34 mouse cellular contexts compared by ENCODE assay signal in genomic region chr19:42640211-42640610, GRCm38 (mm10). TPM values are rescaled to one million over a fixed set of nuclear protein-coding genes. Genes with fewer than 3 reads are reported as not detected.
DNase-seq lines count a peak whose midpoint lies in the region; ATAC-seq and TF ChIP-seq lines count a peak whose summit lies in the region.
"Had no signal": no experiment of that assay in that cellular context is flagged by ENCODE, and none has a peak within 500 bp of the region (broad histone marks: within the 10 kb centered on the region; RNA-seq: fewer than 3 reads in every experiment).

No protein-coding gene starts in this region.

- no peaks in the 10 kb centered on the region for H3K27me3 ChIP-seq in hindbrain, embryonic 10.5 days (ENCODE audit: insufficient read depth, poor library complexity, severe bottlenecking)
- H3K27me3 ChIP-seq in hindbrain, postnatal 0 days (ENCODE audit: insufficient read depth, low read length), result no peaks in the 10 kb centered on the region
- no peaks in the 10 kb centered on the region for H3K27me3 ChIP-seq in stomach, embryonic 14.5 days (ENCODE audit: control insufficient read depth, insufficient read depth, low read length)
- H3K27me3 ChIP-seq: embryonic facial prominence, embryonic 15.5 days; forebrain, embryonic 13.5 days; hindbrain, embryonic 15.5 days; limb, embryonic 13.5 days; liver, embryonic 12.5 days; neural tube, embryonic 15.5 days had no signal

- no peak for TF ChIP-seq CTCF in hindbrain, postnatal 0 days (IDR thresholded peaks at IDR 0.05; ENCODE audit: low read depth)

- H3K9me3 ChIP-seq in hindbrain, embryonic 10.5 days, result 0 out of 2 replicates have a peak, but pooled peaks cover 2% of the 10 kb centered on the region
- H3K9me3 ChIP-seq in hindbrain, postnatal 0 days (ENCODE audit: low read length), result no peaks in the 10 kb centered on the region
- no peaks in the 10 kb centered on the region for H3K9me3 ChIP-seq in stomach, embryonic 14.5 days (ENCODE audit: control insufficient read depth, low read depth, low read length)
- H3K9me3 ChIP-seq: embryonic facial prominence, embryonic 15.5 days; forebrain, embryonic 13.5 days; heart, embryonic 10.5 days; hindbrain, embryonic 15.5 days; limb, embryonic 13.5 days; liver, embryonic 12.5 days; neural tube, embryonic 15.5 days had no signal

- no peak overlapping the region for H3K4me2 ChIP-seq in hindbrain, postnatal 0 days (ENCODE audit: low read depth, low read length)
- H3K4me2 ChIP-seq in stomach, embryonic 14.5 days (replicated peaks; ENCODE audit: low read depth, low read length), result no peak overlapping the region
- H3K4me2 ChIP-seq: embryonic facial prominence, embryonic 15.5 days; forebrain, embryonic 13.5 days; hindbrain, embryonic 15.5 days; limb, embryonic 13.5 days; liver, embryonic 12.5 days; neural tube, embryonic 15.5 days had no signal

- H3K36me3 ChIP-seq in hindbrain, embryonic 10.5 days, result no peaks in the 10 kb centered on the region
- H3K36me3 ChIP-seq in hindbrain, postnatal 0 days (ENCODE audit: insufficient read depth, low read length), result no peaks in the 10 kb centered on the region
- no peaks in the 10 kb centered on the region for H3K36me3 ChIP-seq in stomach, embryonic 14.5 days (ENCODE audit: control insufficient read depth, insufficient read depth, low read length)
- H3K36me3 ChIP-seq: embryonic facial prominence, embryonic 15.5 days; heart, embryonic 10.5 days; hindbrain, embryonic 15.5 days; limb, embryonic 13.5 days; liver, embryonic 12.5 days; neural tube, embryonic 15.5 days had no signal

- no peak overlapping the region for H3K4me3 ChIP-seq in hindbrain, embryonic 10.5 days
- no peak overlapping the region for H3K4me3 ChIP-seq in hindbrain, postnatal 0 days (ENCODE audit: low read length)
- H3K4me3 ChIP-seq in stomach, embryonic 14.5 days (ENCODE audit: low read depth, low read length), result no peak overlapping the region
- H3K4me3 ChIP-seq: embryonic facial prominence, embryonic 15.5 days; forebrain, embryonic 13.5 days; heart, embryonic 10.5 days; hindbrain, embryonic 15.5 days; limb, embryonic 13.5 days; liver, embryonic 12.5 days; neural tube, embryonic 15.5 days had no signal

- ATAC-seq in hindbrain, postnatal 0 days, result no peak
- no peak for ATAC-seq in stomach, embryonic 14.5 days (ENCODE audit: insufficient number of reproducible peaks, insufficient read depth, low FRiP score, low read depth)
- ATAC-seq in erythroid progenitor cell, adult 5-6 weeks (replicated peaks; ENCODE audit: low FRiP score, poor library complexity, severe bottlenecking), result no peak
- ATAC-seq: CD4-positive, CD25-positive, alpha-beta regulatory T cell, adult 4 months; forebrain, embryonic 13.5 days; liver, embryonic 12.5 days; lung, postnatal 0 days had no signal

- peaks cover 12% of the 10 kb centered on the region for H3K4me1 ChIP-seq in hindbrain, embryonic 10.5 days (replicated peaks)
- H3K4me1 ChIP-seq in hindbrain, postnatal 0 days (ENCODE audit: insufficient read depth, low read length), result no peaks in the 10 kb centered on the region
- H3K4me1 ChIP-seq in stomach, embryonic 14.5 days (ENCODE audit: control insufficient read depth, insufficient read depth, low read length), result peaks cover 16% of the 10 kb centered on the region; the same call in 1 of the 2 replicates
- H3K4me1 ChIP-seq: embryonic facial prominence, embryonic 15.5 days; liver, embryonic 12.5 days had no signal

- H3K27ac ChIP-seq in hindbrain, embryonic 10.5 days, result no peak overlapping the region
- no peak overlapping the region for H3K27ac ChIP-seq in hindbrain, postnatal 0 days
- peak overlapping the region; percentile 91; the same call in 1 of the 2 replicates for H3K27ac ChIP-seq in stomach, embryonic 14.5 days (ENCODE audit: low read length)
- H3K27ac ChIP-seq: embryonic facial prominence, embryonic 15.5 days; forebrain, embryonic 13.5 days; heart, embryonic 10.5 days; hindbrain, embryonic 15.5 days; limb, embryonic 13.5 days; liver, embryonic 12.5 days; macrophage; neural tube, embryonic 15.5 days had no signal

- WGBS in hindbrain, embryonic 10.5 days, result 87% methylated on average over 9 of the region's 9 CpGs
- 78% methylated on average over 9 of the region's 9 CpGs for WGBS in hindbrain, postnatal 0 days
- 75% methylated on average over 9 of the region's 9 CpGs for WGBS in stomach, embryonic 14.5 days

- H3K9ac ChIP-seq in hindbrain, postnatal 0 days (replicated peaks; ENCODE audit: low read length), result no peak overlapping the region
- H3K9ac ChIP-seq in stomach, embryonic 14.5 days (replicated peaks; ENCODE audit: low read depth, low read length), result no peak overlapping the region
- H3K9ac ChIP-seq: embryonic facial prominence, embryonic 15.5 days; forebrain, embryonic 13.5 days; hindbrain, embryonic 15.5 days; limb, embryonic 13.5 days; liver, embryonic 12.5 days; neural tube, embryonic 15.5 days had no signal

- peak; percentile 1 for DNase-seq in hindbrain, embryonic 10.5 days (ENCODE audit: low spot score)
- no peak for DNase-seq in hindbrain, postnatal 0 days (ENCODE audit: low spot score)
- DNase-seq in testis, postnatal 10 days (ENCODE audit: low spot score), result peak; percentile 32
- DNase-seq in testis, postnatal 14 days (ENCODE audit: low spot score), result no peak
- DNase-seq in layer of hippocampus, postnatal 14 days (ENCODE audit: low spot score in 2 of 2), result no peak
- DNase-seq: adrenal gland, postnatal 25 days; cerebellum, adult 18-20 months; cerebellum, postnatal 14 days; gastrocnemius, postnatal 14 days; kidney, adult 11 months; kidney, postnatal 14 days; layer of hippocampus, adult 9-11 months; lung, adult 18-20 months; midbrain, embryonic 14.5 days; retina, postnatal 1 day; right cerebral cortex, postnatal 14 days; spleen, adult 18-20 months; thymus, adult 18-20 months; thymus, postnatal 25 days had no signal

RNA-seq across cellular contexts. Expression of gene Loxl4, which starts 27.6 kb away (rescaled TPM):
- 0.18 and 0.37 TPM in 2 replicates for polyA plus RNA-seq in hindbrain, embryonic 10.5 days (2016; fragmentation: Nextera tagmentation; extraction: Ambion mirVana)
- 0.72 and 0.78 TPM in 2 replicates for total RNA-seq in hindbrain, postnatal 0 days (2014; rRNA removed)
- polyA plus RNA-seq in hindbrain, postnatal 0 days (2015; fragmentation: Nextera tagmentation; extraction: Ambion mirVana), result 0.18 TPM in 1 of 2 replicates, not detected in the other
- polyA plus RNA-seq in stomach, embryonic 14.5 days (2014; fragmentation: Nextera tagmentation; extraction: Ambion mirVana), result 3.0 TPM in 2 replicates
- total RNA-seq in erythroid progenitor cell, adult 5-6 weeks (2015; ENCODE audit: low replicate concordance), result not detected in 2 replicates
- total RNA-seq in erythroid progenitor cell, adult 5-6 weeks (2017; ENCODE audit: low replicate concordance), result not detected in 2 replicates
- under 1 TPM in 1 of 2 experiments, not detected in 1; 0.32 TPM for total RNA-seq in layer of hippocampus, postnatal 14 days (2021)
- total RNA-seq: granulocyte monocyte progenitor cell, adult 5-6 weeks; hematopoietic stem cell, adult 5-6 weeks; megakaryocyte-erythroid progenitor cell, adult 5-6 weeks had no signal
- polyA plus RNA-seq: hindbrain, embryonic 15.5 days; macrophage had no signal

Comparison
In these comparisons a context has a peak if more than half of its experiments do, and no peak if none do; other contexts are left out.
1. DNase-seq: peak in hindbrain, embryonic 10.5 days (single experiment) and testis, postnatal 10 days (single experiment); none in hindbrain, postnatal 0 days (single experiment), testis, postnatal 14 days (single experiment) and layer of hippocampus, postnatal 14 days (0 of 2).